Mouse (Mus musculus): ENCODE data around the gene Sf1. TPM values are rescaled to one million over a fixed set of nuclear protein-coding genes. Genes with fewer than 3 reads are reported as not detected.

Gene Sf1
- total RNA-seq, 2 experiments from 2014 or later, result 185 to 186 TPM

GRCm38 (mm10) chr19:6390251-6390650 lies 26.8 kb downstream of the Sf1 start:
- intact Hi-C loops (cut with DNase I), result no loop called here
- DNase-seq (ENCODE audit: low spot score in 2 of 2), result no peak

- intact Hi-C loops (cut with DNase I), result no loop called here
- DNase-seq (ENCODE audit: low spot score in 2 of 2), result no peak
Measured at GRCm38 (mm10) chr19:6392743-6393393, 29.4 kb downstream of the Sf1 start.

GRCm38 (mm10) chr19:6393637-6394036 lies 30.1 kb downstream of the Sf1 start:
- DNase-seq (ENCODE audit: low spot score in 2 of 2), result no peak
- intact Hi-C loops (cut with DNase I), result no loop called here

GRCm38 (mm10) chr19:6396237-6396636 lies 32.7 kb downstream of the Sf1 start:
- no peak for DNase-seq (ENCODE audit: low spot score in 2 of 2)
- intact Hi-C loops (cut with DNase I), result no loop called here

- DNase-seq (ENCODE audit: low spot score in 2 of 2), result no peak
- intact Hi-C loops (cut with DNase I), result no loop called here
Measured at GRCm38 (mm10) chr19:6397582-6398249, 34.2 kb downstream of the Sf1 start.

GRCm38 (mm10) chr19:6398447-6399284 lies 35.2 kb downstream of the Sf1 start:
- intact Hi-C loops (cut with DNase I), result no loop called here
- DNase-seq (ENCODE audit: low spot score in 2 of 2), result peak in 1 of 2 experiments; percentile 64

- intact Hi-C loops (cut with DNase I), result no loop called here
- DNase-seq (ENCODE audit: low spot score in 2 of 2), result no peak
Measured at GRCm38 (mm10) chr19:6399285-6400095, 36.0 kb downstream of the Sf1 start, which contains the start of gene Rasgrp2. Gene Rasgrp2, plus strand, starts transcription at chr19:6399340.

GRCm38 (mm10) chr19:6400096-6401086 lies 36.9 kb downstream of the Sf1 start:
- DNase-seq (ENCODE audit: low spot score in 2 of 2), result peak; percentile 55 to 56
- intact Hi-C loops (cut with DNase I), result no loop called here

GRCm38 (mm10) chr19:6401131-6401815 lies 37.8 kb downstream of the Sf1 start:
- intact Hi-C loops (cut with DNase I), result no loop called here
- DNase-seq (ENCODE audit: low spot score in 2 of 2), result peak; percentile 67 to 71

- intact Hi-C loops (cut with DNase I), result no loop called here
- no peak for DNase-seq (ENCODE audit: low spot score in 2 of 2)
Measured at GRCm38 (mm10) chr19:6401951-6402350, 38.5 kb downstream of the Sf1 start.

- intact Hi-C loops (cut with DNase I), result no loop called here
- no peak for DNase-seq (ENCODE audit: low spot score in 2 of 2)
Measured at GRCm38 (mm10) chr19:6403869-6404268, 40.4 kb downstream of the Sf1 start.

GRCm38 (mm10) chr19:6405433-6405832 lies 41.9 kb downstream of the Sf1 start:
- intact Hi-C loops (cut with DNase I), result no loop called here
- no peak for DNase-seq (ENCODE audit: low spot score in 2 of 2)

- intact Hi-C loops (cut with DNase I), result no loop called here
- no peak for DNase-seq (ENCODE audit: low spot score in 2 of 2)
Measured at GRCm38 (mm10) chr19:6407109-6407508, 43.6 kb downstream of the Sf1 start.

GRCm38 (mm10) chr19:6407816-6408510 lies 44.5 kb downstream of the Sf1 start:
- intact Hi-C loops (cut with DNase I), result no loop called here

GRCm38 (mm10) chr19:6408749-6409148 lies 45.3 kb downstream of the Sf1 start:
- no peak for DNase-seq (ENCODE audit: low spot score in 2 of 2)
- intact Hi-C loops (cut with DNase I), result no loop called here

More at GRCm38 (mm10) chr19:6407816-6408510, 44.5 kb downstream of the Sf1 start:
- no peak for DNase-seq (ENCODE audit: low spot score in 2 of 2)

- intact Hi-C loops (cut with DNase I), result no loop called here
- no peak for DNase-seq (ENCODE audit: low spot score in 2 of 2)
Measured at GRCm38 (mm10) chr19:6409176-6409575, 45.7 kb downstream of the Sf1 start.

GRCm38 (mm10) chr19:6409936-6410335 lies 46.4 kb downstream of the Sf1 start:
- no peak for DNase-seq (ENCODE audit: low spot score in 2 of 2)
- intact Hi-C loops (cut with DNase I), result no loop called here
